Mouse (Mus musculus) embryonic facial prominence, embryonic 10.5 days (tissue): ENCODE measurements around the gene Cdc42bpb. TPM values are rescaled to one million over a fixed set of nuclear protein-coding genes. Genes with fewer than 3 reads are reported as not detected.

ENCODE experiments used
- DNase-seq: peaks from one replicate; pipeline ENCODE4 v3.0.0-alpha.2; 2017; ENCODE audit warnings: low spot score
- H3K27ac ChIP-seq: fragments of 300-500 bp; sonication (generic); replicated peaks from 2 replicates; pipeline ENCODE4 v1.5.1; 2016; ENCODE audit warnings: mild to moderate bottlenecking
- H3K27me3 ChIP-seq: fragments of 300-500 bp; sonication (generic); replicated peaks from 2 replicates; pipeline ENCODE4 v1.6.1; 2016; ENCODE audit warnings: low read depth, mild to moderate bottlenecking; ENCODE audit not compliant: poor library complexity, severe bottlenecking
- H3K36me3 ChIP-seq: fragments of 300-500 bp; sonication (generic); replicated peaks from 2 replicates; pipeline ENCODE4 v1.6.1; 2016; ENCODE audit warnings: mild to moderate bottlenecking, moderate library complexity
- H3K4me1 ChIP-seq: fragments of 300-500 bp; sonication (generic); 2 replicates; pipeline ENCODE4 v1.6.1; 2016
- H3K4me3 ChIP-seq: fragments of 300-500 bp; sonication (generic); 2 replicates; pipeline ENCODE4 v1.5.1; 2016; ENCODE audit warnings: mild to moderate bottlenecking, moderate library complexity
- H3K9me3 ChIP-seq: fragments of 300-500 bp; sonication (generic); 2 replicates; pipeline ENCODE4 v1.6.1; 2016; ENCODE audit warnings: mild to moderate bottlenecking
- WGBS: fragments of 180-500 bp; shearing (Covaris S2); methylation state at CpG from one replicate; pipeline ENCODE4 v1.1.7; 2016; 5-methylcytosine and 5-hydroxymethylcytosine counted together
- polyA plus RNA-seq: library from polyadenylated mRNA; unstranded; fragments of >200 nt; fragmentation: Nextera tagmentation; extraction: Ambion mirVana; gene quantifications from 2 replicates; pipeline ENCODE4 v1.2.1, GENCODE M21; 2016

Cdc42bpb gene
- polyA plus RNA-seq, 1 experiment from 2014 or later: 32.7 TPM

DNA sequence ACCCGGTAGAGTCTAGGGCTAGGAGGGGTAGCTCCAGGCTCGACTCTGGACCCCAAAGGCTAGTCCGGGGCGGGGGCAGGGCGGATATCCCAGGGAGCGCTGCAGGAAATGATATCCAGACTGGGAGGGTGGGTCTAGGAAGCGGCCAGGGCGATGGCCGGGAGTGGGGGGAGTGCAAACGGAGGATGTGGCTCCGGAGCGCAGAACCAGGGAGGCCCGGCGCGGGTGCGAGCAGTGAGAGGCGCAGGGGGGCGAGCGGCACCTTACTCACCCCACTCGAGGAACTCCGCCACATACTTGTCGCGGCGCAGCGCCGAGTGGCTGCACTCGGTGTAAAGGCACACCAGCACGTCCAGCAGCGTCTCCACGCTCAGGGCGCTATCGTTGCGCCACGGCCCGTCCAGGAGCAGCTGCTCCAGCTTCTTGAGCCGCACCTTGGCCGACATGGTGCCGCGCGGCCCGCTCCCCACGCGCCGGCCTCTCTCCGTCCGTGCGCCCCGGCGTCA is 639 bp downstream of the Cdc42bpb start:
- H3K4me3 ChIP-seq: peak overlapping the region; percentile 98
- H3K27me3 ChIP-seq: no peaks in the 10 kb centered on the region
- H3K4me1 ChIP-seq: peaks cover 37% of the 10 kb centered on the region
- no peaks in the 10 kb centered on the region for H3K36me3 ChIP-seq
- H3K9me3 ChIP-seq: no peaks in the 10 kb centered on the region
- under 1% methylated on average over 49 of the region's 49 CpGs for WGBS
- peak overlapping the region; percentile 95 for H3K27ac ChIP-seq
- DNase-seq: peak; percentile 72

GRCm38 (mm10) chr12:111376053-111376452 is 1.5 kb downstream of the Cdc42bpb start:
- H3K4me3 ChIP-seq: peak overlapping the region; percentile 98
- 42% methylated on average over 6 of the region's 6 CpGs for WGBS
- H3K27me3 ChIP-seq: no peaks in the 10 kb centered on the region
- peaks cover 39% of the 10 kb centered on the region for H3K4me1 ChIP-seq
- no peaks in the 10 kb centered on the region for H3K36me3 ChIP-seq
- 0 out of 2 replicates have a peak overlapping the region, but pooled peaks have one; percentile 37 for H3K27ac ChIP-seq
- DNase-seq: no peak
- no peaks in the 10 kb centered on the region for H3K9me3 ChIP-seq

DNA sequence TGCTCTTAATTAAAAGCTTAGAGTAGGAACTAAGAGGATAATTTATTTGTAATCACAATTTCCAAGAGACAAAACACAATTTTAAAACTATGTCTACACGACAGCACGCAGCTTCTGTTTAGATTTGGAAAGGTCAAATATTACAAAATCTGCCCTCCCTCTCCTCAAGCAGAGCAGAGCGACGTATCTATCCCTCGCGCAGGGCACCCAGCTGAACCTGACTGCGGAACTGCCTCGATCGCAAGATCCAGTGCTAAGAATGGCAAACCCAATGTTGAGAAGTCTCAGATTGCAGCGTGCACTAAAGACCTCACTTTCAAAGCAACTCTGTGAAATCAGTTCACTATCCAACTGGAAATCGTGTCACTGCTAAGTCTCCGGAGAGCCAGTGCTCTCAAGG is 2.0 kb downstream of the Cdc42bpb start:
- Histone ChIP-seq H3K27ac (0 out of 2 replicates have a peak overlapping the region, but pooled peaks have one; percentile 37), H3K4me1 (peaks cover 41% of the 10 kb centered on the region), H3K9me3 (no peaks in the 10 kb centered on the region), H3K36me3 (no peaks in the 10 kb centered on the region), H3K4me3 (peak overlapping the region; percentile 98), H3K27me3 (no peaks in the 10 kb centered on the region)
- 81% methylated on average over 12 of the region's 12 CpGs for WGBS
- no peak for DNase-seq

DNA sequence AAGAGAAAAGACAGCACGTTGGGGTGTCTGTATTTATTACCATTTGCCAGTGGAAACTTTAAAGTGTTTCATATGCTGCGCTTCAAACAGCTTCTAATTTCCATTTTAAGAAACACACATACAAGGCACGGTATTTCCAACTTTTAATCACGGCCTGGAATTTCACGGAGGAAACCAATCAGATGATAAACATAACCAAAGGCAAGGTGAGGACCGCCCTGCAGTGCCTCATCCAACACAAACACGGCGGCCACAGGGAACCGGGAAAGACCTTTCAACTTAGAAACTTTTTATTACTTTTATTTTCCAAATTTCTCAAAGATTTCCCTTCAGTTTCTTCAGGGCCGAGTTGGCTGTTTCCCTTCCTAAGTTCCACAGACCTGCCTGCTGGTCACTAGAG is 2.8 kb downstream of the Cdc42bpb start:
- H3K27ac ChIP-seq: no peak overlapping the region
- H3K4me3 ChIP-seq: peak overlapping the region; percentile 98; the same call in 1 of the 2 replicates
- peaks cover 50% of the 10 kb centered on the region for H3K4me1 ChIP-seq
- DNase-seq: no peak
- WGBS: 86% methylated on average over 10 of the region's 10 CpGs
- H3K27me3 ChIP-seq: no peaks in the 10 kb centered on the region
- H3K9me3 ChIP-seq: no peaks in the 10 kb centered on the region
- H3K36me3 ChIP-seq: no peaks in the 10 kb centered on the region

GRCm38 (mm10) chr12:111373411-111373810 is 4.1 kb downstream of the Cdc42bpb start:
- H3K36me3 ChIP-seq: no peaks in the 10 kb centered on the region
- no peak overlapping the region for H3K27ac ChIP-seq
- no peak for DNase-seq
- H3K9me3 ChIP-seq: no peaks in the 10 kb centered on the region
- H3K4me1 ChIP-seq: peaks cover 57% of the 10 kb centered on the region
- no peaks in the 10 kb centered on the region for H3K27me3 ChIP-seq
- WGBS: 87% methylated on average over 6 of the region's 6 CpGs
- no peak overlapping the region for H3K4me3 ChIP-seq

DNA sequence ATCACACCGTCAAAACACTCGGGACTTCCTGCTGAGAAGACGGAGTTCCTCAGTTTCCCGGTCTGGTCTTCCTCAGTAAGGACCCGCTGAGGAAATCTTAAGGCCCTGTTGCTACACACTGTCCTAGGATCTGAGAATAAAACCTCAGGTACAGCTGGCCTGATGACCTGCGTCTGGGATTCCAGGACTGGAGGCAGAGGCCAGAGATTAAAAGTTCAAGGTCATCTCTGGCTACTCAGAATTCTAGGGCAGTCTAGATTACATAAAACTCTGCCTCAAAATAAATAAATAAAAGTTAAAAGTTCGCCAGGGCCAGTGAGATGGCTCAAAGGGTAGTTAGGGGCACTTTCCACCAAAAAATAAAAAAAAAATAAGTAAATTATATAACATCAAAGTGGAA is 5.6 kb downstream of the Cdc42bpb start:
- no peak for DNase-seq
- peaks cover 64% of the 10 kb centered on the region for H3K4me1 ChIP-seq
- no peaks in the 10 kb centered on the region for H3K27me3 ChIP-seq
- H3K27ac ChIP-seq: no peak overlapping the region
- WGBS: 84% methylated on average over 7 of the region's 7 CpGs
- no peak overlapping the region for H3K4me3 ChIP-seq
- 0 out of 2 replicates have a peak, but pooled peaks cover 2% of the 10 kb centered on the region for H3K36me3 ChIP-seq
- no peaks in the 10 kb centered on the region for H3K9me3 ChIP-seq

GRCm38 (mm10) chr12:111370249-111370648 is 7.3 kb downstream of the Cdc42bpb start:
- H3K36me3 ChIP-seq: 0 out of 2 replicates have a peak, but pooled peaks cover 2% of the 10 kb centered on the region
- H3K27me3 ChIP-seq: no peaks in the 10 kb centered on the region
- H3K4me1 ChIP-seq: peaks cover 54% of the 10 kb centered on the region
- 54% methylated on average over 4 of the region's 4 CpGs for WGBS
- no peak overlapping the region for H3K4me3 ChIP-seq
- H3K9me3 ChIP-seq: no peaks in the 10 kb centered on the region
- no peak for DNase-seq
- H3K27ac ChIP-seq: no peak overlapping the region

GRCm38 (mm10) chr12:111367065-111367464 is 10.5 kb downstream of the Cdc42bpb start:
- 89% methylated on average over 7 of the region's 7 CpGs for WGBS
- no peak for DNase-seq
- Histone ChIP-seq H3K27ac (no peak overlapping the region), H3K27me3 (no peaks in the 10 kb centered on the region), H3K4me3 (no peak overlapping the region), H3K9me3 (no peaks in the 10 kb centered on the region), H3K36me3 (0 out of 2 replicates have a peak, but pooled peaks cover 2% of the 10 kb centered on the region), H3K4me1 (peaks cover 54% of the 10 kb centered on the region)

- H3K27me3 ChIP-seq: no peaks in the 10 kb centered on the region
- 92% methylated on average over 3 of the region's 3 CpGs for WGBS
- no peak overlapping the region for H3K4me3 ChIP-seq
- peaks cover 7% of the 10 kb centered on the region; the same call in 1 of the 2 replicates for H3K36me3 ChIP-seq
- peaks cover 48% of the 10 kb centered on the region for H3K4me1 ChIP-seq
- DNase-seq: no peak
- H3K9me3 ChIP-seq: no peaks in the 10 kb centered on the region
- H3K27ac ChIP-seq: no peak overlapping the region
These were observed 13.3 kb downstream of the Cdc42bpb start for GRCm38 (mm10) chr12:111364234-111364633.

- peaks cover 5% of the 10 kb centered on the region; the same call in 1 of the 2 replicates for H3K36me3 ChIP-seq
- WGBS: 89% methylated on average over 14 of the region's 14 CpGs
- no peaks in the 10 kb centered on the region for H3K27me3 ChIP-seq
- DNase-seq: no peak
- H3K4me3 ChIP-seq: no peak overlapping the region
- H3K4me1 ChIP-seq: peaks cover 48% of the 10 kb centered on the region
- no peaks in the 10 kb centered on the region for H3K9me3 ChIP-seq
- peak overlapping the region; percentile 26; the same call in 1 of the 2 replicates for H3K27ac ChIP-seq
These were observed 16.0 kb downstream of the Cdc42bpb start for GRCm38 (mm10) chr12:111361319-111362098.

GRCm38 (mm10) chr12:111360671-111361070 is 16.8 kb downstream of the Cdc42bpb start:
- H3K4me1 ChIP-seq: peaks cover 56% of the 10 kb centered on the region
- 91% methylated on average over 16 of the region's 16 CpGs for WGBS
- H3K27me3 ChIP-seq: no peaks in the 10 kb centered on the region
- H3K9me3 ChIP-seq: no peaks in the 10 kb centered on the region
- peak overlapping the region; percentile 26; the same call in 1 of the 2 replicates for H3K27ac ChIP-seq
- no peak for DNase-seq
- peaks cover 5% of the 10 kb centered on the region; the same call in 1 of the 2 replicates for H3K36me3 ChIP-seq
- H3K4me3 ChIP-seq: no peak overlapping the region

GRCm38 (mm10) chr12:111356216-111356615 is 21.3 kb downstream of the Cdc42bpb start:
- H3K36me3 ChIP-seq: peaks cover 24% of the 10 kb centered on the region
- H3K4me1 ChIP-seq: peaks cover 55% of the 10 kb centered on the region
- 88% methylated on average over 8 of the region's 8 CpGs for WGBS
- no peaks in the 10 kb centered on the region for H3K9me3 ChIP-seq
- H3K27ac ChIP-seq: no peak overlapping the region
- H3K27me3 ChIP-seq: no peaks in the 10 kb centered on the region
- DNase-seq: no peak
- H3K4me3 ChIP-seq: no peak overlapping the region

GRCm38 (mm10) chr12:111354142-111354541 is 23.4 kb downstream of the Cdc42bpb start:
- DNase-seq: no peak
- Histone ChIP-seq H3K27ac (no peak overlapping the region), H3K4me1 (peaks cover 53% of the 10 kb centered on the region), H3K27me3 (no peaks in the 10 kb centered on the region), H3K36me3 (peaks cover 19% of the 10 kb centered on the region), H3K9me3 (no peaks in the 10 kb centered on the region), H3K4me3 (no peak overlapping the region)
- 81% methylated on average over 5 of the region's 5 CpGs for WGBS
